Mouse (Mus musculus) ES-Bruce4 (cell line): ENCODE data around the gene Gm10663.

Experiments used
- CTCF ChIP-seq: IDR thresholded peaks from one replicate; pipeline ENCODE4 v1.8.1; 2011; ENCODE audit warnings: low read depth, low read length
- EP300 ChIP-seq: IDR thresholded peaks from 2 replicates; pipeline ENCODE4 v1.6.1; 2011; ENCODE audit warnings: low read depth, low read length; ENCODE audit not compliant: insufficient read depth

DNA sequence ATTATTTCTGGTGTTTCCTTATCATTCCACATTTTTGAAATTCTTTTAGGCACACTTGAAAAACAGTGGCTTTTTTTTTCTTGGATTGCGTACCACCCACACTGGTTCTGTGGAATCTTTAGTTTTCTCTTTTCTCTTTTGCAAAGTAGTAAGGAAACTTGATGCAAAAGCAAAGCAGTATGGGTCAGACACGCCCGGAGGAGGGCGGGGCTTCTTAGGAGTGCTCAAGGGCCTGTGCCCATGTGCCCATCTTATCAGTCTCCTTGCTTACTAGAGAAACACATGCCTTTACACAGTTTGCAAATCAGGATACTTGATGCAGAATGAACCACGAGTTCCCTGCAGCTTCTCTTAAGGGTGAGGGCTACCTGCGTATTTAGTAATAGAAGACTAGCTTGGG, 37.3 kb downstream of the Gm10663 start:
- no peak for TF ChIP-seq CTCF
- TF ChIP-seq EP300: no peak
